Mouse (Mus musculus) bone marrow macrophage, adult 2 months (primary cell): ENCODE data around the gene Cd8b1.

Source experiments
- CTCF ChIP-seq: IDR thresholded peaks from 2 replicates; pipeline ENCODE4 v1.5.1; 2012; ENCODE audit warnings: low read depth, mild to moderate bottlenecking, low read length, moderate library complexity
- POLR2A ChIP-seq: IDR thresholded peaks from 2 replicates; pipeline ENCODE4 v1.6.1; 2012; ENCODE audit warnings: mild to moderate bottlenecking, low read depth, low read length, borderline replicate concordance

DNA sequence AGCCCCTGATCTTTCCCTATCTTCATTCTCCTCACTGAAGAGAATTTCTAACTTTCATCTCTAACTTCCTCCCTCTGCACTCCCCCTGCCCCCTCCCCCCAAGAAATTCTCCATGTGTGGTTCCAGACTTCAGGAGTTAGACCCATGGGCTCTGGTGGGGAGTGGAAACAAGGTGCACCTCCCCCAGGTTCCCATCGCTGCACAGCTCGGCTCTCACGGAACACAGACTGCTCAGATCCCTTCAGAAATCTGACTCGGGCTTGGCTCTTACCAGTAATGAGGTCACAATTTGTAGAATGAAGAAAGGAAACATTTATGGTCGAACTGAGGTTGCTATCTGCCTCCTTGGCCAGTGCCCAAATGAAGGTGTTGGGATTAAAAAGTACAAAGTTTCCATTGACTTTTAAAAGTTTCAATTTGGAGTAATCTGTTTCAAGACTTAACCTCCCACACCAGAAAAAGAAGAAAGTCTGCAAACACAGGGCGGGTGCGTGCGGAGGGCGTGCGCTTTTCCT is 38.6 kb downstream of the Cd8b1 start:
- TF ChIP-seq CTCF (no peak), POLR2A (no peak)
